Mouse (Mus musculus): ENCODE data around the gene Irs3.

DNA sequence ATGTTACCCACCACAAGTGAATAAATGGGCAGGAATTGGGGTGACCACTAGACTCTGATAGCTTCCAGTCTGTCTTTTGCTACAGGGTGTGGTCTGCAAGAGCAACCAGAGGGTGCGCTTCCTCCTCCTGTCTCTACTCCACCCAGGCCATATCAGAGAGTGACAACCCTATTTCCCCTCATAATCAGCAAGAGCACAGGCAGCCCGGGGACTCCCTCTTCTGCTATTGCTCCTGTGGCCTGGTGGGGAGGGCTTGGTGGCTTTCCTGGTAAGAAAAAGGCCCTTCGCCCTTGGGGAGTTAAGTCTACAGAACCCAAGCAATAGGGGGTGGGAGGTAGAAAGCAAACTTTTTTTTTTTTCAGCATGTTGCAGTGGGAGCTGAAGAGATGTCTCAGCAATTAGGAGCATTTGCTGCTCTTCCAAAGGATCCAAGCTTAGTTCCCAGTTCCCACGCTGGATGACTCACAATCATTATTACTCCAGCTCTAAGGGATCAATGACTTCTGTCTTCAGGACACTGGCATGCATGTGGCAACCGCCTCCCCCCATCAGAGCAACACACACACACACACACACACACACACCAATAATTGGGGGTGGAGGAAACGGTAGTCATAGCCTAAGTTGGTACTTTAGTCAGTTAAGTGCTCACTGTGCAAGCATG, 40.7 kb upstream of the Irs3 start:
- TF ChIP-seq CTCF (IDR thresholded peaks at IDR 0.05; ENCODE audit: borderline replicate concordance, insufficient read depth, low read depth, low read length) (no peak), POLR2A (IDR thresholded peaks at IDR 0.05; ENCODE audit: borderline replicate concordance, insufficient read depth, low read length) (no peak)

Data from cerebellum, adult 2 months (tissue).